ENCODE assay signal across 18 mouse cellular contexts in genomic region chr5:103928196-103928550, GRCm38 (mm10). TPM values are rescaled to one million over a fixed set of nuclear protein-coding genes. Genes with fewer than 3 reads are reported as not detected.
DNase-seq lines count a peak whose midpoint lies in the region; ATAC-seq and TF ChIP-seq lines count a peak whose summit lies in the region.
"Had no signal": no experiment of that assay in that cellular context is flagged by ENCODE, and none has a peak within 500 bp of the region (broad histone marks: within the 10 kb centered on the region; RNA-seq: fewer than 3 reads in every experiment).

No protein-coding gene starts in this region.

- no peak for TF ChIP-seq CTCF in gastrocnemius, adult 2 months (IDR thresholded peaks at IDR 0.05)
- no peak for TF ChIP-seq CTCF in liver, adult 2 months (IDR thresholded peaks at IDR 0.05; ENCODE audit: low read depth, low read length)
- no peak for TF ChIP-seq CTCF in MEL (IDR thresholded peaks at IDR 0.05 in 2 of 3, conservative IDR thresholded peaks at IDR 0.05 in 1 of 3; ENCODE audit: control insufficient read depth in 1 of 3, insufficient read depth in 1 of 3, low read depth in 2 of 3, low read length in 3 of 3, poor library complexity in 1 of 3, severe bottlenecking in 1 of 3)

- no peaks in the 10 kb centered on the region for H3K79me2 ChIP-seq in liver, adult 2 months (ENCODE audit: control insufficient read depth, insufficient read depth, low read length)
- no peaks in the 10 kb centered on the region for H3K79me2 ChIP-seq in MEL (ENCODE audit: control insufficient read depth, insufficient read depth, low read length, poor library complexity)

- TF ChIP-seq RAD21 in MEL (IDR thresholded peaks at IDR 0.05; ENCODE audit: low read depth, low read length) = no peak

- intact Hi-C loops in gastrocnemius, adult 2 months (cut with DNase I) = loop anchor here (5.0 kb wide), 1 partner anchor 236 kb away; the partner anchor contains the start of gene Aff1
- intact Hi-C loops in gastrocnemius, postnatal 36 days (cut with DNase I) = loop anchor here (10.0 kb wide), 1 partner anchor 573 kb away; no protein-coding TSS in a partner anchor

- H3K9ac ChIP-seq in liver, adult 2 months (ENCODE audit: low read depth, low read length) = peak overlapping the region; percentile 90; the same call in 1 of the 2 replicates
- H3K9ac ChIP-seq in liver, embryonic 11.5 days (ENCODE audit: low read depth, low read length) = no peak overlapping the region
- H3K9ac ChIP-seq in MEL (ENCODE audit: control insufficient read depth, low read depth, low read length, poor library complexity, severe bottlenecking) = peak overlapping the region; percentile 73
- H3K9ac ChIP-seq in liver, embryonic 13.5 days = no peak overlapping the region
- H3K9ac ChIP-seq: midbrain, embryonic 15.5 days had no signal

- TF ChIP-seq EP300 in MEL (IDR thresholded peaks at IDR 0.05; ENCODE audit: low read depth in 1 of 2, low read length in 2 of 2) = no peak

- no peak overlapping the region for H3K4me2 ChIP-seq in liver, embryonic 11.5 days
- H3K4me2 ChIP-seq in liver, embryonic 13.5 days = 0 out of 2 replicates have a peak overlapping the region, but pooled peaks have one; percentile 57

- peaks cover 4% of the 10 kb centered on the region for H3K4me1 ChIP-seq in liver, adult 2 months (ENCODE audit: control insufficient read depth, insufficient read depth, low read length)
- H3K4me1 ChIP-seq in liver, embryonic 11.5 days (replicated peaks; ENCODE audit: control insufficient read depth, insufficient read depth, low read length) = no peaks in the 10 kb centered on the region
- H3K4me1 ChIP-seq in MEL (ENCODE audit: control insufficient read depth in 1 of 2, insufficient read depth in 2 of 2, low read length in 2 of 2) = peaks cover 0 to 5% of the 10 kb centered on the region in 2 experiments; a peak in 3 of 4 replicates
- peaks cover 3% of the 10 kb centered on the region for H3K4me1 ChIP-seq in liver, embryonic 13.5 days (replicated peaks)

- 20% methylated on average over 7 of the region's 7 CpGs for WGBS in liver, adult 2 months
- 85% methylated on average over 7 of the region's 7 CpGs for WGBS in liver, embryonic 11.5 days
- WGBS in liver, embryonic 13.5 days (ENCODE audit: insufficient replicate concordance) = 73% methylated on average over 7 of the region's 7 CpGs

- H3K27me3 ChIP-seq in liver, adult 2 months (ENCODE audit: control insufficient read depth, insufficient read depth, low read length) = no peaks in the 10 kb centered on the region
- no peaks in the 10 kb centered on the region for H3K27me3 ChIP-seq in liver, embryonic 11.5 days (replicated peaks; ENCODE audit: control insufficient read depth, insufficient read depth, low read length)
- H3K27me3 ChIP-seq in MEL (ENCODE audit: control insufficient read depth in 1 of 2, insufficient read depth in 2 of 2, low read length in 2 of 2) = no peaks in the 10 kb centered on the region
- H3K27me3 ChIP-seq in liver, embryonic 13.5 days = no peaks in the 10 kb centered on the region
- H3K27me3 ChIP-seq: heart, embryonic 12.5 days; midbrain, embryonic 15.5 days had no signal

- no peaks in the 10 kb centered on the region for H3K36me3 ChIP-seq in liver, adult 2 months (ENCODE audit: control insufficient read depth, insufficient read depth, low read length)
- no peaks in the 10 kb centered on the region for H3K36me3 ChIP-seq in liver, embryonic 11.5 days (ENCODE audit: control insufficient read depth, insufficient read depth, low read length)
- peaks cover 0 to 8% of the 10 kb centered on the region in 2 experiments; a peak in 2 of 4 replicates for H3K36me3 ChIP-seq in MEL (ENCODE audit: control insufficient read depth in 1 of 2, insufficient read depth in 2 of 2, low read length in 2 of 2)
- H3K36me3 ChIP-seq in liver, embryonic 13.5 days = no peaks in the 10 kb centered on the region
- H3K36me3 ChIP-seq: heart, embryonic 12.5 days; midbrain, embryonic 15.5 days had no signal

- peak overlapping the region; percentile 84 for H3K27ac ChIP-seq in gastrocnemius, adult 2 months
- H3K27ac ChIP-seq in liver, adult 2 months (replicated peaks; ENCODE audit: insufficient read depth, low read depth, low read length) = peak overlapping the region; percentile 67; the same call in 1 of the 2 replicates
- H3K27ac ChIP-seq in liver, embryonic 11.5 days (ENCODE audit: low read depth, low read length) = no peak overlapping the region
- no peak overlapping the region for H3K27ac ChIP-seq in MEL (ENCODE audit: control insufficient read depth, low read depth, low read length)
- no peak overlapping the region for H3K27ac ChIP-seq in liver, embryonic 13.5 days
- H3K27ac ChIP-seq: left cerebral cortex, adult 2 months; midbrain, embryonic 15.5 days had no signal

- no peaks in the 10 kb centered on the region for H3K9me3 ChIP-seq in liver, embryonic 11.5 days (ENCODE audit: control insufficient read depth, low read length)
- H3K9me3 ChIP-seq in MEL (replicated peaks; ENCODE audit: insufficient read depth, low read length) = no peaks in the 10 kb centered on the region
- no peaks in the 10 kb centered on the region for H3K9me3 ChIP-seq in liver, embryonic 13.5 days (replicated peaks)
- H3K9me3 ChIP-seq: heart, embryonic 12.5 days; midbrain, embryonic 15.5 days had no signal

- H3K4me3 ChIP-seq in gastrocnemius, adult 2 months = no peak overlapping the region
- H3K4me3 ChIP-seq in liver, adult 2 months (ENCODE audit: insufficient read depth, low read depth, low read length) = 0 out of 2 replicates have a peak overlapping the region, but pooled peaks have one; percentile 75
- no peak overlapping the region for H3K4me3 ChIP-seq in liver, embryonic 11.5 days (ENCODE audit: low read depth, low read length)
- peak overlapping the region; percentile 63 to 79; a peak in 2 of 4 replicates for H3K4me3 ChIP-seq in MEL (ENCODE audit: control insufficient read depth in 1 of 2, insufficient read depth in 1 of 2, low read depth in 2 of 2, low read length in 2 of 2)
- no peak overlapping the region for H3K4me3 ChIP-seq in liver, embryonic 13.5 days (replicated peaks)
- H3K4me3 ChIP-seq: midbrain, embryonic 15.5 days had no signal

- no peak for DNase-seq in gastrocnemius, adult 2 months
- no peak for DNase-seq in gastrocnemius, postnatal 36 days
- no peak for DNase-seq in liver, adult 2 months (ENCODE audit: extremely low read depth, low read depth, low spot score)
- DNase-seq in liver, embryonic 11.5 days (ENCODE audit: low spot score) = no peak
- DNase-seq in MEL (ENCODE audit: low read depth, low spot score) = peak; percentile 13
- no peak for DNase-seq in liver, embryonic 13.5 days
- DNase-seq in frontal cortex, adult 2 months (ENCODE audit: extremely low spot score in 1 of 2, low spot score in 1 of 2) = no peak
- no peak for DNase-seq in left cerebral cortex, adult 9 months (ENCODE audit: low spot score in 2 of 2)
- DNase-seq: cerebellum, adult 9-10 months; lung, postnatal 14 days; right cerebral cortex, adult 18-20 months; thymus, adult 2 months had no signal

- TF ChIP-seq POLR2A in liver, adult 2 months (IDR thresholded peaks at IDR 0.05; ENCODE audit: extremely low read depth, insufficient read depth, low read length) = no peak
- no peak for TF ChIP-seq POLR2A in MEL (IDR thresholded peaks at IDR 0.05; ENCODE audit: control insufficient read depth in 1 of 2, insufficient read depth in 1 of 2, low read depth in 1 of 2, low read length in 2 of 2, poor library complexity in 1 of 2)

- no peak for ATAC-seq in liver, embryonic 11.5 days (replicated peaks; ENCODE audit: low FRiP score)
- no peak for ATAC-seq in liver, embryonic 13.5 days (ENCODE audit: low read depth)

TF ChIP-seq in MEL, 35 proteins besides CTCF, POLR2A, EP300 and RAD21 (continues in another document):
- TF ChIP-seq POLR2AphosphoS5 (IDR thresholded peaks at IDR 0.05; ENCODE audit: borderline replicate concordance, low read depth, low read length) (no peak), NELFE (IDR thresholded peaks at IDR 0.05; ENCODE audit: low read depth, low read length) (no peak), E2F4 (IDR thresholded peaks at IDR 0.05; ENCODE audit: borderline replicate concordance, low read depth, low read length) (no peak), MXI1 (IDR thresholded peaks at IDR 0.05; ENCODE audit: low read depth, low read length) (no peak), NRF1 (IDR thresholded peaks at IDR 0.05; ENCODE audit: insufficient read depth, low read depth, low read length, poor library complexity, severe bottlenecking) (no peak), BHLHE40 (IDR thresholded peaks at IDR 0.05; ENCODE audit: borderline replicate concordance, low read depth, low read length) (no peak), ZMIZ1 (IDR thresholded peaks at IDR 0.05; ENCODE audit: low read depth, low read length) (no peak), POLR2AphosphoS2 (IDR thresholded peaks at IDR 0.05; ENCODE audit: low read length) (no peak), TCF12 (IDR thresholded peaks at IDR 0.05; ENCODE audit: low read depth, low read length) (no peak), KAT2A (conservative IDR thresholded peaks at IDR 0.05; ENCODE audit: low read depth, low read length) (no peak), SMC3 (IDR thresholded peaks at IDR 0.05; ENCODE audit: low read depth, low read length) (no peak), HCFC1 (IDR thresholded peaks at IDR 0.05; ENCODE audit: low read depth, low read length) (no peak)

RNA-seq across cellular contexts. Expression of gene Klhl8, which starts 17.1 kb away (rescaled TPM):
- 10 to 100 TPM; 26.1 to 28.6 TPM for total RNA-seq in gastrocnemius, adult 2 months (2021)
- total RNA-seq in gastrocnemius, postnatal 36 days (2021) = 10 to 100 TPM; 21.9 to 22.5 TPM
- 2.6 and 2.8 TPM in 2 replicates for total RNA-seq in liver, adult 2 months (2014; rRNA removed)
- polyA plus RNA-seq in liver, adult 2 months (2012; rRNA removed) = 1.2 and 1.3 TPM in 2 replicates
- 4.1 and 4.5 TPM in 2 replicates for polyA plus RNA-seq in liver, embryonic 11.5 days (2014; fragmentation: Nextera tagmentation; extraction: Ambion mirVana)
- 5.1 and 6.2 TPM in 2 replicates for total RNA-seq in MEL (2012; rRNA removed)
- 1 to 10 TPM in 1 of 2 experiments, not detected in 1; 5.6 TPM for polyA plus RNA-seq in MEL (2012; ENCODE audit: insufficient read depth in 1 of 2, insufficient read length in 2 of 2, low read depth in 1 of 2, low replicate concordance in 2 of 2, missing spikeins in 1 of 2)
- polyA plus RNA-seq in liver, embryonic 13.5 days (2015; fragmentation: Nextera tagmentation; extraction: Ambion mirVana) = 1.4 and 1.7 TPM in 2 replicates
- 28.9 and 29.4 TPM in 2 replicates for polyA plus RNA-seq in frontal cortex, adult 2 months (2012; rRNA removed)

RNA-seq across cellular contexts. Expression of gene Hsd17b13, which starts 49.0 kb away (rescaled TPM):
- total RNA-seq in gastrocnemius, adult 2 months (2021) = not detected
- total RNA-seq in gastrocnemius, postnatal 36 days (2021) = not detected
- total RNA-seq in liver, adult 2 months (2014; rRNA removed) = 252 and 339 TPM in 2 replicates
- 179 and 226 TPM in 2 replicates for polyA plus RNA-seq in liver, adult 2 months (2012; rRNA removed)
- polyA plus RNA-seq in liver, embryonic 11.5 days (2014; fragmentation: Nextera tagmentation; extraction: Ambion mirVana) = 0.32 TPM in 1 of 2 replicates, not detected in the other
- not detected in 2 replicates for total RNA-seq in MEL (2012; rRNA removed)
- polyA plus RNA-seq in MEL (2012; ENCODE audit: insufficient read depth in 1 of 2, insufficient read length in 2 of 2, low read depth in 1 of 2, low replicate concordance in 2 of 2, missing spikeins in 1 of 2) = under 1 TPM in 1 of 2 experiments, not detected in 1; 0.08 TPM
- polyA plus RNA-seq in liver, embryonic 13.5 days (2015; fragmentation: Nextera tagmentation; extraction: Ambion mirVana) = 1.3 and 1.9 TPM in 2 replicates
- polyA plus RNA-seq in frontal cortex, adult 2 months (2012; rRNA removed) = 0.32 and 0.34 TPM in 2 replicates
- total RNA-seq: gastrocnemius, adult 8-10 months had no signal
- polyA plus RNA-seq: forebrain, embryonic 11.5 days; heart, embryonic 12.5 days; hindbrain, embryonic 16.5 days; thymus, adult 2 months had no signal

Comparison
In these comparisons a context has a peak if more than half of its experiments do, and no peak if none do; other contexts are left out.
1. H3K27ac ChIP-seq: peak in gastrocnemius, adult 2 months (single experiment) and liver, adult 2 months (single experiment); none in liver, embryonic 11.5 days (single experiment), MEL (single experiment) and liver, embryonic 13.5 days (single experiment).
2. H3K4me3 ChIP-seq: peak in liver, adult 2 months (single experiment) and MEL (2 of 2); none in gastrocnemius, adult 2 months (single experiment), liver, embryonic 11.5 days (single experiment) and liver, embryonic 13.5 days (single experiment).
3. H3K9ac ChIP-seq: peak in liver, adult 2 months (single experiment) and MEL (single experiment); none in liver, embryonic 11.5 days (single experiment) and liver, embryonic 13.5 days (single experiment).
4. RNA of gene Hsd17b13, which starts 49.0 kb away (polyA plus RNA-seq): 179 to 226 TPM in liver, adult 2 months; 1.3 to 1.9 TPM in liver, embryonic 13.5 days, 0.32 to 0.34 TPM in frontal cortex, adult 2 months, 0.32 TPM in liver, embryonic 11.5 days and 0.08 TPM in MEL; every median in the first group is over 10 times any median in the second.